Mouse (Mus musculus) embryo, embryonic 10.5 days (tissue): ENCODE data around the gene Rdh11.

Experiments
- DNase-seq: peaks from one replicate; pipeline ENCODE4 v3.0.0-alpha.2; 2015; ENCODE audit warnings: low spot score

The Rdh11 gene

GRCm38 (mm10) chr12:79139417-79139816 lies 52.7 kb downstream of the Rdh11 start:
- DNase-seq, result no peak

- no peak for DNase-seq
These were observed 53.1 kb downstream of the Rdh11 start for GRCm38 (mm10) chr12:79138999-79139398.

GRCm38 (mm10) chr12:79136949-79137348 lies 55.1 kb downstream of the Rdh11 start:
- peak; percentile 9 for DNase-seq

- peak; percentile 5 for DNase-seq
These were observed 57.0 kb downstream of the Rdh11 start for GRCm38 (mm10) chr12:79135105-79135504.

- no peak for DNase-seq
These were observed 57.4 kb downstream of the Rdh11 start for GRCm38 (mm10) chr12:79134676-79135075.

- DNase-seq, result no peak
These were observed 60.2 kb downstream of the Rdh11 start for GRCm38 (mm10) chr12:79131706-79132460.

- peak; percentile 34 for DNase-seq
These were observed 60.9 kb downstream of the Rdh11 start for GRCm38 (mm10) chr12:79131178-79131675.

- peak; percentile 79 for DNase-seq
These were observed 61.6 kb downstream of the Rdh11 start, which contains the start of gene Arg2 for GRCm38 (mm10) chr12:79130299-79131177. Gene Arg2 (plus strand): TSS chr12:79130777.
